Mouse (Mus musculus) layer of hippocampus, adult 9-10 months (tissue): Measurements from ENCODE around the gene Srsf7.
"Not testable (repeated sequence)": the region's sequence is repeated elsewhere in the genome, so short reads cannot be mapped to it uniquely, and the experiment has no call there.

Experiments used
- DNase-seq: peaks from one replicate; pipeline ENCODE4 v3.0.0; 2022; ENCODE audit warnings: low spot score

Srsf7 gene

DNA sequence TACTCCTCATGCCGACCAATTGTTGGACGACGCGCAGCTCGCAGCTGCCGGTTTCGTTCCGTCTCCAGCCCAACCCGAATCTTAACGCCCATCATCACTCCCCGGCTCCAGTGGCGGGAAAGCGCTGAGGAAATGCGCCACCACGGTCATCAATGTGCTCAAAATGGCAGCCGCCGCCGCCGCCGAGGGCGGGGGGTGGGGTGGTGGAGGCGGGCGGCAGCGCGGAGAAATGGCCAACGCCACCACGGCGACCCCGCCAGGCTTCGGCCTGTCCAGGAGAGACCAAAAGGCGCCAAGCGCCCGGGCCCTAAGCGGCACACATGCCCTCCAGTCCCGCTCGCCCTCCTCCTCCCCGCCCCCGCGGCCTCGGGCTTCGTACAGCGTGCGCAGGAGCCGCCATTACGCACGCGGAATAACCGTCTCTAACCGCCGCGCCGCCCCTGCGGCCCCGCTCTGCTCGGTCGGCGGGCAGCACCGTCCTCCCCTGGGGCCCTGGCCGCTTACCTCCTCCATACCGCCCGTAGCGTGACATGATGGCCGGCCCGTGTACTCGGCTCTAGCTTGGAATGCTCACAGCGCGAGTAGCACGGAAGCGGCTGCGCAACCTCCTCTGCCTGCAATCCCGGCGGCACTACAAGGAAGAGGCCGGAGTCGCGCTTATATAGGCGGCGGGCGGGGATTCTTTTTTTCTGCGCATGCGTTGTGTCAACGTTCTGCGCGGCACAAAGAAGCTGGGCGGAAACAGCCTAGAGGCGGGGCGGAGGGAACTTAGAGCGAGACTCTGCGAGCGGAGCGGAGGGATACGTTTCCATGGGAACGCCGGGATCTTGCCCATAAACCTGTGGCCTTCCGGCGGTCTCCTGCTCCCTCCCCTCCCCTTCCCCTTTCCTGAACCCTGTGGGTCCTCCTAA lies at the start of gene Srsf7, which contains the start of gene Ttc39d:
TSS of gene Srsf7 (minus strand) at position 637 of the 911 bp plus-strand sequence.
TSS of gene Ttc39d (plus strand) at position 790 of the 911 bp plus-strand sequence.
- peak; percentile 93 for DNase-seq

DNA sequence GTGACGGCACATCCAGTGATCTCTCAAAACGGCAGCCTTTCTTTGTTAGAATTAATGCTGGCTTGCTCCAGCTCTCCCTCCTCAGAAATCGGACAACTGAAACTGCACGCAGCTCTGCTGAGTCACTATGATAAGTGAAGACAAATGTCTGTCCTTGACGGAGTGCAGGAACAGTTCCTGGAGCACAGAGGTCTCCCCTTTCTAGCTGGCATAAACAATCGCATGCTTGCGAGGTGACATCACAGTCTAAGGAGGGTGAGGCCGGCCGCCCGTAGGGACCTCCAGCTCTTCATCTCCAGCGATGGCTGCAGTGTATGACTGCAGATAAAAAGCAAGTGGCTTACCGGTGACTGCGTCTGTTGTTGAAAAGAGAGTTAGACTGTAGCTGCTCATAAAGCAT lies 48.1 kb upstream of the Srsf7 start:
- no peak for DNase-seq

- DNase-seq, result no peak
Observed at GRCm38 (mm10) chr17:80254421-80254820, 47.3 kb upstream of the Srsf7 start.

DNA sequence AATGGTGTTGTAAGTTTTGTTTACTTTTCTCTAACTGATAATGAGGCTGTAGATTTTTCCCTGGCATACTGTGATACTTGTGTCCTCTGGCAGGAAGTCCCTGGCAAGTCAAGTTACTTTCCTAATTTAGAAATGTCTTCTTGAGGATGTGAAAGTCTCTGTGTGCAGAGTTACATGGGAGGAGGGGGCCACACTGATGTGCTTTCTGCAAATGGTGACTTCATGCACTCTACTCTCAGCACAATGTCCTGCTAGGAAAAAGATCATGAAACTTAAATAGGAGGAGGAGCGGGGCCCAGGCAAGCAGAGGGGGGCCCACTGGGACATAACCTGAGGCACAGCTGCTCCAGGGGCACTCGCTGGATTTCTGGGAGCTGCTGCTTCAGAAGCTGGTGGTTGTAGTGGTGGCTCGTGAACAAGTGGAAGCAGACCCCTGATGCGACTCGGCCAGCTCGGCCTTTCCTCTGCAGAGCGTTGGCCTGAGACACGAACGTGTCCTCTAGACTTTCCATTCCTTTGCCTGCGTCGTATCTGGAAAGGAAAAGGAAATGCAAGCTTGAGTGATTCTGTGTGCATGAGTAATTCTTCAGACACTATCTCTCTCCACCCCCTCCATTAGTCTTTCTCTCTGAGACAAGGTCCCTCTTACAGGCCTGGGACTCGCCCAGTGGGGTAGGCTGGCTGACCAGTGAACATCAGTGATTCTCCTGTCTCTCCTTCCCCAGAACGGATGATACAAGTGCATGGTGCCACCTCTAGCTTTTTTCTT lies 45.8 kb upstream of the Srsf7 start:
- no peak for DNase-seq

DNA sequence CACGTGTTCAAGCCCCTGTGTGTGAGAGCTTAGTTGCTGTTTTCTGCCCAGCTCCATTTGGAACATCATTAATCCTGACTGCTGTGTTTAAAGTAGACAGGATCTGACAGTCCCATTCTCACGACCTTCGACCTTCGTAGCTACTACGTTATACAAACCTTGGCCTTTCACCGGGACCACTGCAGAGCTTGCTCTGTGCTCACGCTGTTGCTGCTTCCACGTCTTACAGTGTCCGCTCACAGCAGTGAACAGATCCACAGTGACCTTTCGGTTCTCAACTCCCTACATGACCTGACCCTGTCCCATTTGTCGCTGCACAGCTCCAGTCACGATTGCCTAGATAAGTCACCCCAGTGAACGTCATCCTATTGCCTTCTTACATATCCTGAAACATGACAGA lies 36.0 kb upstream of the Srsf7 start:
- no peak for DNase-seq

GRCm38 (mm10) chr17:80241594-80241993 lies 34.5 kb upstream of the Srsf7 start:
- DNase-seq, result no peak

- no peak for DNase-seq
Observed at GRCm38 (mm10) chr17:80237475-80237874, 30.4 kb upstream of the Srsf7 start.

DNA sequence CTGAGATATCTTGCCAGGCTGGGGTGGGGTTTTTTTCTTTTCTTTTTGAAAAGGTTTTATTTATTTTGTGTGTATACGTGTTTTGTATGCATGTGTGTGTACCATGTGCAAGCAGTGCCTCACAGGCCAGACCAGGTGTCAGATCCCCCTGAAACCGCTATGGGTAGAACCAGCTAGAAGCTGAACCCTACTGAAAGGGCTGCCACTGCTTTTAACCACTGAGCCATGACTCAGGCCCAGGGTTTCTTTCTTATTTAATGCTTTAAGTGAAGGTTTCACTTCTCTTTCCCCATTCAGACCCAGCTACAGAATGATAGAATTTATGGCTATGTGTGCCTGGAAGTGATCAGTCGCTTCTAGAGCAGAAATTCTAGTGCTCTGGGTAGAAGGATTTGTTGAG lies 29.7 kb upstream of the Srsf7 start:
- DNase-seq, result no peak

- DNase-seq, result no peak
Observed at GRCm38 (mm10) chr17:80235477-80235876, 28.4 kb upstream of the Srsf7 start.

DNA sequence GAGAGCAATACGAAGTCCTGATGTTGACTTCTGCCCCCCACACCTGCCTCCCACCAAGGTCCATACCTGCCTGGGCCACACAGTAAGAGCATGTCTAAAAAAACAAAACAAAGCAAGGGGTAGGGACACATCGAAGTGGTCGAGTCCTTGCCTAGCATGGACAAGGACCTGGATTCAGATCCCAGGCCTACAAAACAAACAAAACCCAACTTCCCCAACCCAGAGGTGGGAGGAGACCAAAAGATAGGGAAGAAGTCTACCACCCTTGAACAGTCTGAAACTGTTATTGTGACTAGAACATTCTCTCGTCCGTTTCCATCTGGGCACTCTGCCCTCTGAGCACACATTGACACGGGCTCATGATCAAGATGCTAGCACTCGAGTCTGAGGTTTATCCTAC lies 27.3 kb upstream of the Srsf7 start:
- no peak for DNase-seq

- DNase-seq, result no peak
Observed at GRCm38 (mm10) chr17:80233844-80234243, 26.7 kb upstream of the Srsf7 start.

DNA sequence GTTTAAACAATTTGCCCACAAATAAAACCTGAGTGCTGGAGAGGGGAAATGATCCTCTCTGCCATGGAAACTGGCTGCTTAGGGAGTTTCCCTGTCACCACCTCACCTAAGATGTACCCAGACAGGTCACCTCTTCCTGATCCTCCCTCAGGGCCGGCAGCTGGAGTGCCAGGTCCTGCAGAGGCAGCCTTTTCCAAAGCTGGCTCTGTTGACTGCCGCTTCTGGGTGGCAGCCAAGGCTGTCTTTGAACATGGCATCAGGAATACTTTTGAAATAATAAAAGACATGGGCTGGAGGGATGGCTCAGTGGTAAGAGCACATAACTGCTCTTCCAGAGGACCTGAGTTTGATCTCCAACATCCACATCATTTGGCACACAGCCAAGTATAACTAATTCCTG lies 22.3 kb upstream of the Srsf7 start:
- no peak for DNase-seq

GRCm38 (mm10) chr17:80225142-80225541 lies 18.0 kb upstream of the Srsf7 start:
- not testable (repeated sequence) for DNase-seq

DNA sequence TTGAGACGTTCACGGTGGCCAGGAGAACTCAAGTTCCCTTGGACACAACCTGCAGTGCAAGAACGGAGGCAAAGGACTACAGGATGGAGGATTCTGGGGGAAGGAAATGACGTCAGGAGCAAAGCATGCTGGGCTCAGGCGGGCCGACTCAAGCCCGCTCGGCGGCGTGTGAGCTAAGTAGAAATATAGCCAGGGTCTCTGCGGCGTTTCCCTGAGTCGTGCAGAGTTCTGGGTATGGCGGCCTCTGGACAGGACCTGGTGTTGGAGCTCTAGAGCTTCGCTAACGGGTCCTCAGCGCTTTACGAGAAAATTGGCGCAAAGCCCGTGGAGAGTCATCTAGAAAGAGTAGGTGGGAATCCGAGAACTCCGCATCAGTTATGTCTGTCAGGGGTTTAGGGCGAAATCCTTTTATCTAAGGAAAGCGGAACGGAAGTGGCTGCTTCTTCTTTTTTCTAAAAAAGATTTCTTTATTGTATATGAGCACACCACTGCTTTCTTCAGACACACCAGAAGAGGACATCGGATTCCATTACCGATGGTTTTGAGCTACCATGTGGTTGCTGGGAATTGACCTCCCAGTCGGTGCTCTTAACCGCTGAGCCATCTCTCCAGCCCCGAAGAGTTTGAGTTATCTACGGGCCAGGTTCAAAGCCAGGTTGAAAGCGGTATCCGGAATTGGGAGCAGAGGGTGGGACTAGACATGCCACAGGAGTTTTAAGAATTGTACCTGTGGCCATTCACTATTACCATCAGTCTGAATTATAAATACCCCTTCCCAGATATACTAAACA lies 17.4 kb upstream of the Srsf7 start, which contains the start of gene Gemin6:
TSS of gene Gemin6 (plus strand) at position 116 of the 791 bp plus-strand sequence.
- DNase-seq, result peak; percentile 83

DNA sequence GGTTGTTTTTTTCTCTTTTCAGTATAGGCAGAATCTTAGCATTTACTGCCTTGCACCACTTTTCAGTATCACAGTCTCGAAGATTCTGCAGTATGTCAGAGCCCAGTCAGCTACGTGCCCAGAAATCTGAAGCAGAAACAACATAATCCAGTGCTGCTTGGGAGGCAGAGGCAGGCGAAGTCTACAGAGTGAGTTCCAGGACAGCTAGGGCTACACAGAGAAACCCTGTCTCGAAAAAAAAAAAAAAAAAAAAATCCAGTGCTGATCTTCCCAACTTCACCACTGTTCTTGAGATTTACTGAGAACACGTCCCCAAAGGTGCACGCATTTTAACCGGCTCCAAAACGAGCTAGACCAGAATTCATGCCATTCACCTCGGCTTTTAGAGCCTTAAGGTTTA lies 16.7 kb upstream of the Srsf7 start:
- no peak for DNase-seq

DNA sequence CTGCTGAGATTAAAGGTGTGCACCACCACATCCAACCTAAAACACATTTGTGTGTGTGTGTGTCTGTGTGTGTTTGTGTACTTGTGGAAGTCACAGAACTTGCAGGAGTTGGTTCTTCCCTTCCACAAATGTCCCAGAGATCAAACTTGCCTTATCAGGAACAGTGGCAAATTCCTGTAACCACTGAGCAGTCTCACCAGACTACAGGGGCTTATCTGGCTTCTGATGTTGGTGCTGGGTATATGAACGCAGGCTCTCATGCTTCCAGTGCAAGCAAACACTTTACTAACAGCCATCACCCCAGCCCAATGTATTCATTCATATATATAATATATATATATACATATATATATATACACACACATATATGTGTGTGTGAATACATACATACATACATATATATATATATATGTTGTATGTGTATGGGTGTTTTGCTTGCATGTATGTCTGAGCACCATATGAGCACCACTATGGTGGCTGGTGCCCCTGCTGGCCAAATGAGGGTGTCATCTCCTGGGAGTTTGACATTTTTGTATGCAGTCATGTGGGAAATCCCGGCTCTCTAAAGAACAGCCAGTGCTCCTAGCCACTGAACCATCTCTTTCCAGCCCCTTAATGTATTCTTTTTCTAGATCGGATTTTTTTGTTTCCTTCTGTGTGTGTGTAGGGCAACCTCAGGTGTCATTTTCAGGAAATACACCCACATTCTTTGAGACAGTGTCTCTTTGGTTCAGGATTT lies 15.0 kb upstream of the Srsf7 start:
- no peak for DNase-seq

DNA sequence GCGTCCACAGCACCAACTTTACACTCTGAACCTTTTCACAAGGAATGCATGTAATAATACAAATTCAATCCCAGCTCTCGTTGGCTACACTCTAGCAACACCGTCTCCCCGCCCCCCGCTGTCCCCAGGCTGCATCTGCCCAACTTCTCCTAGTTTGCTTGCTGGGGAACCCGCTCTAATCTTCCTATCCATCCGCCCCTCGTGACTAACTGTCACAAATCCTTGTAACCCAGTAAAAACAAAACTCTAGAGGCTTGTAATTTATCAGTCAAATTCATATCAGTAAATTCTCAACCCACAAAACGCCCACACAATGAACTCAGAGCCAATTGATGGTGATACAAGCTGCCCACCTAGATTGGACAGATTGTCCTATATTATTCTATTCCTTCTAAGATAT lies 14.1 kb upstream of the Srsf7 start:
- DNase-seq, result no peak

- DNase-seq, result no peak
Observed at GRCm38 (mm10) chr17:80220131-80220530, 13.0 kb upstream of the Srsf7 start.

GRCm38 (mm10) chr17:80213998-80214397 lies 6.9 kb upstream of the Srsf7 start:
- not testable (repeated sequence) for DNase-seq

GRCm38 (mm10) chr17:80206301-80206670 lies 821 bp downstream of the Srsf7 start:
- DNase-seq, result no peak

DNA sequence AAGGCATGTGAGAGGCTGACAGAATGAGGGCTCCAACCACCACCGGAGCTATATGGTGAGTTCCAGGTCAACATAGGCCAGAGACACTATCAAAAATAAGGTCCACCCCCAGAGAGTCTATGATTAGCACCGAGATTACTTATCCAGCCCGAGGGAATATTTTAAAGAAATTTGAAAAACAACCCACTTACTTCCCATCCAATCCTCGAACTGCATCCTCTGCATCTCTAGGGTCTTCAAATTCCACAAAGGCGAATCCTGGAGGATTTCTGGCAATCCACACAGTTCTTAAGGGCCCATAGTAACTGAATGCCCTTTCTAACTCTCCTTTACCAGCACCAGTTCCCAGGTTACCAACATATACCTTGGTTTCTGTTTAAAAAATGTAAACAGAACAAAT lies 1.4 kb downstream of the Srsf7 start:
- no peak for DNase-seq
